Mouse (Mus musculus) ES-Bruce4 (cell line): ENCODE data around the gene Umad1. TPM values are rescaled to one million over a fixed set of nuclear protein-coding genes. Genes with fewer than 3 reads are reported as not detected.

Source experiments
- H3K27ac ChIP-seq: 2 replicates; pipeline ENCODE4 v1.5.1; 2012; ENCODE audit warnings: low read length, inconsistent platforms; ENCODE audit not compliant: insufficient read depth
- H3K27me3 ChIP-seq: 2 replicates; pipeline ENCODE4 v1.6.1; 2012; ENCODE audit warnings: mild to moderate bottlenecking, low read length, inconsistent platforms; ENCODE audit not compliant: control insufficient read depth, poor library complexity, insufficient read depth, severe bottlenecking
- H3K36me3 ChIP-seq: 2 replicates; pipeline ENCODE4 v1.6.1; 2012; ENCODE audit warnings: inconsistent platforms, mild to moderate bottlenecking, low read length, moderate library complexity; ENCODE audit not compliant: control insufficient read depth, poor library complexity, insufficient read depth, severe bottlenecking
- H3K4me1 ChIP-seq: one replicate; pipeline ENCODE4 v1.8.1; 2011; ENCODE audit warnings: low read length; ENCODE audit not compliant: control insufficient read depth, insufficient read depth
- H3K4me3 ChIP-seq: 2 replicates; pipeline ENCODE4 v1.5.1; 2011; ENCODE audit warnings: low read depth, mild to moderate bottlenecking, low read length
- H3K9ac ChIP-seq: 2 replicates; pipeline ENCODE4 v1.6.1; 2012; ENCODE audit warnings: low read depth, mild to moderate bottlenecking, inconsistent platforms; ENCODE audit not compliant: poor library complexity, severe bottlenecking
- H3K9me3 ChIP-seq: replicated peaks from 2 replicates; pipeline ENCODE4 v1.6.1; 2012; ENCODE audit warnings: mild to moderate bottlenecking, low read length, inconsistent platforms; ENCODE audit not compliant: control insufficient read depth, poor library complexity, insufficient read depth, severe bottlenecking
- CTCF ChIP-seq: IDR thresholded peaks from one replicate; pipeline ENCODE4 v1.8.1; 2011; ENCODE audit warnings: low read depth, low read length
- EP300 ChIP-seq: IDR thresholded peaks from 2 replicates; pipeline ENCODE4 v1.6.1; 2011; ENCODE audit warnings: low read depth, low read length; ENCODE audit not compliant: insufficient read depth
- POLR2A ChIP-seq: IDR thresholded peaks from one replicate; pipeline ENCODE4 v1.8.1; 2011; ENCODE audit warnings: low read length; ENCODE audit not compliant: insufficient read depth
- polyA plus RNA-seq: library from polyadenylated mRNA; stranded (reverse); fragments of >200 nt; gene quantifications from 2 replicates; pipeline ENCODE4 v1.2.4, GENCODE M21; 2011; ENCODE audit warnings: low read depth; ENCODE audit not compliant: missing spikeins, insufficient read depth, insufficient read length

The Umad1 gene
- polyA plus RNA-seq, 1 experiment = 2.5 TPM

DNA sequence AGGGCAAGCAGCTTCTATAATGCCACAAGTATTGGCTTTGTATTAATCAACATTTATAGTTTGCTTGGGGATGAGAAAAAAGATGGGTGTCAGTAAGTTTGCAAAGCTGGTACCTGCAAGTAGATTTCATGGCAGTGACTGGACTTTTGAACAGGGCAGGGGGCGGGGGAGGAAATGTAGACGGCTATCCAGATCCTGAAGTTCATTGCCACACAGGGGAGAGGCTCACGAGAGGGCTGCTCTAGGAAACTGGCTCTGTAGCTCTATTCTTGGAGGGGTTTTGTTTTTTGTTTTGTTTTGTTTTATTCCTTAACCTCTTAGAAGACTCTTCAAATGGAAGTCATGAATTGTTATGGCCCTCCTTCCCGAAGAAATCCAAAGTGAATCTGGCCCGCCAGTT is 162.3 kb downstream of the Umad1 start:
- H3K27me3 ChIP-seq = no peaks in the 10 kb centered on the region
- no peak overlapping the region for H3K4me3 ChIP-seq
- no peaks in the 10 kb centered on the region for H3K9me3 ChIP-seq
- no peak overlapping the region for H3K27ac ChIP-seq
- no peaks in the 10 kb centered on the region for H3K4me1 ChIP-seq
- no peak overlapping the region for H3K9ac ChIP-seq
- TF ChIP-seq EP300 = no peak
- no peak for TF ChIP-seq POLR2A
- TF ChIP-seq CTCF = no peak
- H3K36me3 ChIP-seq = no peaks in the 10 kb centered on the region

- H3K9ac ChIP-seq = no peak overlapping the region
- H3K4me3 ChIP-seq = no peak overlapping the region
- H3K27ac ChIP-seq = no peak overlapping the region
- H3K9me3 ChIP-seq = no peaks in the 10 kb centered on the region
- no peaks in the 10 kb centered on the region for H3K36me3 ChIP-seq
- no peaks in the 10 kb centered on the region for H3K4me1 ChIP-seq
- no peaks in the 10 kb centered on the region for H3K27me3 ChIP-seq
- TF ChIP-seq CTCF (no peak), EP300 (no peak), POLR2A (no peak)
These were observed 163.0 kb downstream of the Umad1 start for GRCm38 (mm10) chr6:8421959-8422581.

DNA sequence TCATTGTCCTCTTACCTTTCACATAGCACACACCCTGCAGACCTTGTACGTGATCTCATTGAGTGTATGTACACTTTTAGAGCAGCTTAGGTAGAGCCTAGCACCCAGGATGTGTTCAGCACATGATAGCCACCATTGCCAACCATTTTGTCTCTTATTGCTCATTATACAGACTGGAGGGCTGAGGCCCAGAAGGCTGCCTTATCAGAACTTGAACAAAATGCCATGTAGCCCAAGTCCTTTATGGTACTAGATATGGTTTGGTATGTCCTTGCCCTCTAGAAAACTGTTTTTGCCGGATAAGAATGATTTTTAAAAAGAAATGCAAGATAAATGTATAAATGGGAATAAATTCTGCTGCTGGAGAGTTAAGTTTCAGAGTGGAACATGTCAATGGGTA is 164.1 kb downstream of the Umad1 start:
- TF ChIP-seq POLR2A (no peak), CTCF (no peak), EP300 (no peak)
- Histone ChIP-seq H3K36me3 (no peaks in the 10 kb centered on the region), H3K27ac (no peak overlapping the region), H3K9ac (no peak overlapping the region), H3K27me3 (no peaks in the 10 kb centered on the region), H3K4me3 (no peak overlapping the region), H3K4me1 (no peaks in the 10 kb centered on the region), H3K9me3 (no peaks in the 10 kb centered on the region)

DNA sequence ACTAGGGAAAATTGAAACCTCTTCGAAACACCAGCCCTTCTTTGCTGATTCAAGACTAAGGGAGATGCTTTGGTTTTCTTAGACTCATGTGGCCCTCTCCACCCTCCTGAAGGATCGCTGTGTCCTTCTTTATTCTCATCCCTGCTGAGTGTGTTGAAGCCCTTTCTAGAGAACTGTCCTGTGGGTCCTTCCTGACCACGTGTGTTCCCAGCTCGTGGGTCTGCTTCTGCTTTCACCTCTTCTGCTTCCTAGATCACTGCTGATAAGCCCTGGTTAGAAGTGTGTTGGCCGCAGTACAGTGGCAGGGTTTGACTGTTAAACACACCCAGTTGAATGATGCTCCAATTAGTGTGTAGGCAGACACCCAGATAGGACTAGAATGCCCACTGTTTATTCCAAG is 168.6 kb downstream of the Umad1 start:
- Histone ChIP-seq H3K27ac (no peak overlapping the region), H3K36me3 (no peaks in the 10 kb centered on the region), H3K9ac (no peak overlapping the region), H3K4me1 (no peaks in the 10 kb centered on the region), H3K4me3 (no peak overlapping the region), H3K27me3 (no peaks in the 10 kb centered on the region), H3K9me3 (no peaks in the 10 kb centered on the region)
- TF ChIP-seq EP300 (no peak), CTCF (no peak), POLR2A (no peak)

DNA sequence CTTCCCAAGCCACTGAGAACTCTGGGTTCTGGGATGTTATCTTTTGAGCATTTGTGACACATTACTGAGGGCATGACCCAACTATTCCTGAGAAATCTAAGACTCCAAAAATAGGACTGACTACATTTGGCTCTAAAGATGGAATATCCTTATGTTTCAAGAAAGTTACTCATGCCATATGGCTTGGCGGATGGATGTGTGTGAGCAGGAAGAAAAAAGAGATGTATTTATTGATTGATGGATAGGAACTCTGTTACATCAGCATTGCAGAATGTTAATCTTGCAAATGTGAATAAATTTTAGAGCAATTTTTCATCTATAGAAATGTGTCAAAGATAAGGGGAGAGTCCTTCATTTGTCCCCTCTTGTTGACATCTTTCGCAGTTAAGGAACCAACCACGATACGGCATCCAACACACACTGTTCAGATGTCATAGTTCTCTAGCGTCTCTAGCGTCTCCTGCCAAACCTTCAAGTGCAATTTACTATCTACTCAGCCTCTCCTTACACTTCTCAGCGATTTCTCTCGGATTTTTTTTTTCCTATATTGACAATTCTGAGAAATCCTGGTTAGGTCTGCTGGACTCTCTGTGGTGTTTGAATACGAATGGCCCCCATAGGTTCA is 171.6 kb downstream of the Umad1 start:
- H3K9me3 ChIP-seq = no peaks in the 10 kb centered on the region

GRCm38 (mm10) chr6:8433179-8433578 is 174.1 kb downstream of the Umad1 start:
- Histone ChIP-seq H3K9me3 (peaks cover 4% of the 10 kb centered on the region; the same call in 1 of the 2 replicates), H3K4me3 (no peak overlapping the region), H3K4me1 (no peaks in the 10 kb centered on the region), H3K27me3 (no peaks in the 10 kb centered on the region), H3K27ac (no peak overlapping the region), H3K9ac (no peak overlapping the region), H3K36me3 (no peaks in the 10 kb centered on the region)
- TF ChIP-seq POLR2A (no peak), EP300 (no peak), CTCF (no peak)

More for the DNA sequence above, 171.6 kb downstream of the Umad1 start:
- Histone ChIP-seq H3K9ac (no peak overlapping the region), H3K36me3 (no peaks in the 10 kb centered on the region), H3K27ac (no peak overlapping the region), H3K4me3 (no peak overlapping the region), H3K27me3 (no peaks in the 10 kb centered on the region), H3K4me1 (no peaks in the 10 kb centered on the region)
- no peak for TF ChIP-seq CTCF
- TF ChIP-seq EP300 = no peak
- TF ChIP-seq POLR2A = no peak
